Mouse (Mus musculus): ENCODE measurements at regions not wholly inside any gene's neighbourhood (a gene's known extent, or its start where the extent isn't known, plus 50 kb on each side); places are given as distances from the start of the nearest gene placed in this dataset.

DNA sequence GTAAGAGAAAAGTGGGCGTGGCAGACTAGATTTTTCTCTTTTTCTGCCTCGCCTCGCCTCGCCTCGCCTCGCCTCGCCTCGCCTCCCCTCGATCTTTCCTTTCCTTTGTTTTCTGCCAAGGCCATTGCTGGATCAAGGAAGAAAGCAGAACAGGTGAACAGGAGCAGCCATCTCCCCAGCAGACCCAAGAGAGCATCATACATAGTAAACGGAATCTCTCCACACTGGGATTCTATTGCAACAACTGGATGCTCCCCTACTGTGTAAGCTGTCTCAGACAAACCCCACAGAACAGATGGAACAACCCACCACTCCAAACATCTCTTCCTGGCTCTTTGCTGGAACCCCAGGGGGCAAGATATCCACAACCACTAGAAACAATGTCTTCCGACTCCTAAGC is 72.4 kb upstream of the Fam13c start:
- no peaks in the 10 kb centered on the region for H3K36me3 ChIP-seq (ENCODE audit: insufficient read depth)
- H3K27ac ChIP-seq (ENCODE audit: low read depth) = no peak overlapping the region
- H3K9me3 ChIP-seq (ENCODE audit: low read depth, low read length) = no peaks in the 10 kb centered on the region
- 88% methylated on average over 11 of the region's 11 CpGs for WGBS
- ATAC-seq (ENCODE audit: insufficient read depth) (no peak), DNase-seq (no peak)
- no peak overlapping the region for H3K9ac ChIP-seq
- no peak for TF ChIP-seq CTCF (IDR thresholded peaks at IDR 0.05; ENCODE audit: low read depth)
- H3K4me2 ChIP-seq = no peak overlapping the region
- H3K4me1 ChIP-seq (ENCODE audit: insufficient read depth) = no peaks in the 10 kb centered on the region
- no peaks in the 10 kb centered on the region for H3K27me3 ChIP-seq (ENCODE audit: insufficient read depth, low read length)
- H3K4me3 ChIP-seq (ENCODE audit: low read depth, low read length) = no peak overlapping the region

DNA sequence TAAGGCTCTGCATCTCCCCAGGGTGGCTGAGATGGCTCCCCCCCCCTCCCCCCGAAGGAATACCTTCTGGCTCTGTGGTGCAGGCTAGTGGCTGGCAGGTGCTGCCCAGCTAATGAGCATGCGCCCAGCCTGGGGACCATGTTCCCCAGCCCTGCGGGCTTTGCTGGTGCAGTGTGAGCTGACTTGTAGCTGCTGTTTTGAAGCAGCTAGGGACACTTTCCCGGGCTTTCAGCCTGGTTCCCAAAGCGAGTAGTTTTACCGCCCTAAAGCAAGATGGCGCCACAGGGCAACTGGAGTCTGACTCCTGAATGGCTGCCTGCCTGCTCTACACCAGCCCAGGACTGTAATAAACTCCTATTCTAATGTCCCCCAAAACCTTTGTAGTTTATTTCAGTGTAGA is 71.6 kb upstream of the Fam13c start:
- no peak overlapping the region for H3K9ac ChIP-seq
- DNase-seq (peak; percentile 81), ATAC-seq (ENCODE audit: insufficient read depth) (peak; percentile 38; the same call in 1 of the 2 replicates)
- H3K4me2 ChIP-seq = no peak overlapping the region
- no peaks in the 10 kb centered on the region for H3K36me3 ChIP-seq (ENCODE audit: insufficient read depth)
- no peaks in the 10 kb centered on the region for H3K9me3 ChIP-seq (ENCODE audit: low read depth, low read length)
- peak; percentile 70 for TF ChIP-seq CTCF (IDR thresholded peaks at IDR 0.05; ENCODE audit: low read depth)
- H3K27me3 ChIP-seq (ENCODE audit: insufficient read depth, low read length) = no peaks in the 10 kb centered on the region
- 26% methylated on average over 7 of the region's 7 CpGs for WGBS
- no peak overlapping the region for H3K4me3 ChIP-seq (ENCODE audit: low read depth, low read length)
- no peaks in the 10 kb centered on the region for H3K4me1 ChIP-seq (ENCODE audit: insufficient read depth)
- H3K27ac ChIP-seq (ENCODE audit: low read depth) = no peak overlapping the region

DNA sequence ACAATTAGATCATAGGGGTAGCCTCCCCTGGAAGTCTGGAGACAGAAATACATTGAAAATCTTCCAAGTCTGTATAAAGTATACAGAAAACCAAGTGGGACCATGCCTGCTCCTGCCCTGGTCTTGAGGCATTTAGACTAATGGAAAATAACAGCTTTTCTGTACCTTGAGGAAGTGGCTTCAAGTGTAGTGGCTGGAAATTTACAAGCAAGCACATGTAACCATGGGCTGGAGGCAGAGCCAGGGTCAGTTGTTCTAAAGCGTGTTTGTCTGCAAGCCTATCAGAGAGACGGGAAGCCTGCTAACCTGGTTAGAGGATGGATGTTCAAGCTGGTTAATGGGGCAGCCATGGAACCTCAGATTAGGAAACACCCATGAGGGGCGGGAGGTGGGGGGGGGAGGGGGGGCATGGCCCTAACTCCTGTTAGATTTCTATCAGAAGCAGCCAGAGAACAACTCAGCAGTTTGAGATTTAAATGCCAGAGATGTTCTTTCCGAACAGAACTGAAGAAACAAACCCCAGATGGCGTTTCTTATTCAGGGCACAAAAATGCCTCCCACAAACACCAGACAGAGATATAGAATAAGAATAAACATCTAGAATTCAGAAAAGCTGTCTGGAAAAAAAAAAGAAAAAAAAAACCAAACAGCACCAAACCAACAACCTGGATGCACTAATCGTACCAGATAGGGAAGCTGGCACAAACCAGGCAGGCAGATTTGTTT is 67.7 kb upstream of the Fam13c start:
- Histone ChIP-seq H3K4me3 (ENCODE audit: low read depth, low read length) (no peak overlapping the region), H3K27ac (ENCODE audit: low read depth) (no peak overlapping the region), H3K9me3 (ENCODE audit: low read depth, low read length) (no peaks in the 10 kb centered on the region), H3K36me3 (ENCODE audit: insufficient read depth) (no peaks in the 10 kb centered on the region), H3K27me3 (ENCODE audit: insufficient read depth, low read length) (no peaks in the 10 kb centered on the region), H3K4me1 (ENCODE audit: insufficient read depth) (no peaks in the 10 kb centered on the region), H3K4me2 (no peak overlapping the region), H3K9ac (no peak overlapping the region)
- DNase-seq (no peak), ATAC-seq (ENCODE audit: insufficient read depth) (no peak)
- no peak for TF ChIP-seq CTCF (IDR thresholded peaks at IDR 0.05; ENCODE audit: low read depth)
- 63% methylated on average over 6 of the region's 6 CpGs for WGBS

DNA sequence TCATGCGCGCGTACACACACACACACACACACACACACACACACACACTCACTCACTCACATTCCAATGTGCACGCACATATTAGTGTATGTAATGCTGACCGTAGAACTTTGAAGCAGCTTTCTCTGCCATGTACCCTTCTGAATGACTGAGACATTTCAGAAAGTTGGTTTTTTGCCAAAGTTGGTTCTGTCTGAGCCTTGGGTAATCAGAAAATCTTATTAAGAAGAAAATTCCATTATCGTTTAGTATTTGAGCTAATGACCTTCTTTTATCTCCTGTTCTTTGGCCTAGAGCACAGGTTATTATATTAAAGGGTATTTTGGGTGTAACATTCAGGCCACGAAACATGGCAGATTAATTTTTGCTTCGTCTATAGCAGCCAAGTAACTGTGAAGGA is 67.1 kb upstream of the Fam13c start:
- no peak overlapping the region for H3K27ac ChIP-seq (ENCODE audit: low read depth)
- TF ChIP-seq CTCF (IDR thresholded peaks at IDR 0.05; ENCODE audit: low read depth) = no peak
- H3K4me1 ChIP-seq (ENCODE audit: insufficient read depth) = no peaks in the 10 kb centered on the region
- no peaks in the 10 kb centered on the region for H3K9me3 ChIP-seq (ENCODE audit: low read depth, low read length)
- DNase-seq = peak; percentile 37
- WGBS = 73% methylated on average over 8 of the region's 8 CpGs
- no peak overlapping the region for H3K4me2 ChIP-seq
- no peak overlapping the region for H3K9ac ChIP-seq
- no peaks in the 10 kb centered on the region for H3K36me3 ChIP-seq (ENCODE audit: insufficient read depth)
- H3K27me3 ChIP-seq (ENCODE audit: insufficient read depth, low read length) = no peaks in the 10 kb centered on the region
- ATAC-seq (ENCODE audit: insufficient read depth) = no peak
- H3K4me3 ChIP-seq (ENCODE audit: low read depth, low read length) = no peak overlapping the region

DNA sequence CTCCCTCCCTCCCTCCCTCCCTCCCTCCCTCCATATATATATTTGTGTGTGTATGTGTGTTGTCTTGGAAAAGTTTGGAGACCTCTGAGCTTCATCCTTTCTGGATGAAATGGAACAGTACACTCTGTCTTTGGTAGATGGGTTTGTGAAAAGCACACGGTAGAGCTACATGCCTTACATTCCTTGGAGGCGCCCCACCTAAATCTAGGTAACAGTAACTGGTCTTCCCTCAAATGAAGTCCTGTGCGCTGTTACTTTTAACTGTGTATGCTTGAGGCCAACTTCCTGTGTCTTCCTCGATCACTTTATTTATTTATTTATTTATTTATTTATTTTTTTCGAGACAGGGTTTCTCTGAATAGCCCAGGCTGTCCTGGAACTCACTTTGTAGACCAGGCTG is 66.4 kb upstream of the Fam13c start:
- Histone ChIP-seq H3K4me2 (no peak overlapping the region), H3K9ac (no peak overlapping the region), H3K4me1 (ENCODE audit: insufficient read depth) (no peaks in the 10 kb centered on the region), H3K9me3 (ENCODE audit: low read depth, low read length) (no peaks in the 10 kb centered on the region), H3K27ac (ENCODE audit: low read depth) (no peak overlapping the region), H3K36me3 (ENCODE audit: insufficient read depth) (no peaks in the 10 kb centered on the region), H3K27me3 (ENCODE audit: insufficient read depth, low read length) (no peaks in the 10 kb centered on the region), H3K4me3 (ENCODE audit: low read depth, low read length) (no peak overlapping the region)
- TF ChIP-seq CTCF (IDR thresholded peaks at IDR 0.05; ENCODE audit: low read depth) = no peak
- ATAC-seq (ENCODE audit: insufficient read depth) = no peak
- 79% methylated on average over 5 of the region's 5 CpGs for WGBS
- no peak for DNase-seq

DNA sequence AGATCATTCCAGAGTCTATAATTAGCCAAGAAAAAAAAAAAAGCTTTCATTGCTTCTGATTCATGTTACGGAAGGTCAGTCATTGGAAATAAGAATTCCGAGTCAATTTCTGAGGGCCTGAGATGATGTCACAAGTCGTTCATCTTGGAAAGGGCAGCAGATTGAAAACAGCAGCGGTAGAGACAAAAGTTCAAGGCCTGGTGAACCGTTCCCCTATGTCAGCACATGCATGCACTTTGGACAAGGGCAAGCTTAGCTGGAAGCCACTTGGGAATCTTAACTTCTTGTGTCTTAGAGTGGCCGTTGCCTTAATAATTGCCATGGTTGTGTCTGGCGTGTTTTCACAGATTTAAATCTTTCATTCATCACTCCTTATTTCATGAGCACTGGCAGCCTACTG is 65.6 kb upstream of the Fam13c start:
- no peaks in the 10 kb centered on the region for H3K4me1 ChIP-seq (ENCODE audit: insufficient read depth)
- no peak overlapping the region for H3K9ac ChIP-seq
- WGBS = 68% methylated on average over 7 of the region's 7 CpGs
- H3K36me3 ChIP-seq (ENCODE audit: insufficient read depth) = no peaks in the 10 kb centered on the region
- H3K9me3 ChIP-seq (ENCODE audit: low read depth, low read length) = no peaks in the 10 kb centered on the region
- no peak overlapping the region for H3K4me2 ChIP-seq
- no peak overlapping the region for H3K27ac ChIP-seq (ENCODE audit: low read depth)
- H3K4me3 ChIP-seq (ENCODE audit: low read depth, low read length) = no peak overlapping the region
- TF ChIP-seq CTCF (IDR thresholded peaks at IDR 0.05; ENCODE audit: low read depth) = no peak
- no peak for DNase-seq
- ATAC-seq (ENCODE audit: insufficient read depth) = no peak
- H3K27me3 ChIP-seq (ENCODE audit: insufficient read depth, low read length) = no peaks in the 10 kb centered on the region

DNA sequence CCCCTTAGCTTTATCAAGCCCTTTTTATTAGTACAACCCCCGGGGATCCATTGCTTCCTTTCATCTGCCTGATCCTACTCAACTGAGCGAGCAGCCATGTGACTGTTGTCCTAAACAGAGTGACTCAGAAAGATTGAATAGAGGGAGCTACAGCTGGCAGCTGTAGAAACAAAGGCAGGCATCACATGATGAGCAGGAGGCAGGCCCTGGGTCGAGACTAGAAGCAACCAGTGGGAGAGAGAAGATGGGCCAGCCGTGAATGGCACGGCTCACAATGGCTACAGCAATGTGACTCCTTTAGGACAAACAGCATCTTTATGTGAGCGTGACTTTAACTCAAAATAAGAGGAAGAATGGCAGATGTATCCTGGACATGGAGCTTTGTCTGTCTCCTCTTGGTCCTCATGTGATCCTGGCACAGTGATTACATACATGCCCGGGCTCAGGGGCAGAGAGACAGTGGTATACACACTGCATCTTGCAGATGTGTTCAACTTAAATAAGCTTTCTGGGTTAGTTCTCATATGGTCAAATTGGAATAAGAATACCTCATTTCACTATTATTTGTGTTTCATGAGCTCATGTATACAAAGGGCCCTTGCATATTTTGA is 60.1 kb upstream of the Fam13c start:
- H3K27me3 ChIP-seq (ENCODE audit: insufficient read depth, low read length) = no peaks in the 10 kb centered on the region
- H3K4me3 ChIP-seq (ENCODE audit: low read depth, low read length) = no peak overlapping the region
- no peak for TF ChIP-seq CTCF (IDR thresholded peaks at IDR 0.05; ENCODE audit: low read depth)
- no peak overlapping the region for H3K9ac ChIP-seq
- DNase-seq (no peak), ATAC-seq (ENCODE audit: insufficient read depth) (no peak)
- H3K4me2 ChIP-seq = no peak overlapping the region
- H3K9me3 ChIP-seq (ENCODE audit: low read depth, low read length) = no peaks in the 10 kb centered on the region
- no peak overlapping the region for H3K27ac ChIP-seq (ENCODE audit: low read depth)
- no peaks in the 10 kb centered on the region for H3K36me3 ChIP-seq (ENCODE audit: insufficient read depth)
- WGBS = 59% methylated on average over 7 of the region's 7 CpGs
- no peaks in the 10 kb centered on the region for H3K4me1 ChIP-seq (ENCODE audit: insufficient read depth)

All from lung, embryonic 14.5 days (tissue).